Comparison of ENCODE assay signal across 19 mouse cellular contexts in the genomic region with DNA sequence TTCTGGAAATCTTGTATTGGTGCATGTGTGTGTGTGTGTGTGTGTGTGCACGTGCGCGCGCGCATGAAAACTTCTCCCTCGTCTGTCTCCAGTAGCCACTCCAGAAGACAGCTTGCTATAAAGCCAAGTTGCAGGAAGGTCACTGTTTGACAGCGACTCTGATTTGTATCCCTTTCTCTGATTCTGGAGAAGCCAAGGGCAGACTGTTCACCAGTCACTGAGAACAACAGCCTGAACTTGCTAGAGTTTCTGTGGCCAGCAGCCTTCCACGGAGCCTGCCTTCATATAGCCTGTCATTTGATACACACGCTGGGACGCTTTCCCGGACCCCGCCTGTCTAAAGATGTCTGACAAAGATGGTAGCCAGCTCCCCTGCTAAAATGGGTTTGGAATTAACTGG. TPM values are rescaled to one million over a fixed set of nuclear protein-coding genes. Genes with fewer than 3 reads are reported as not detected.
DNase-seq lines count a peak whose midpoint lies in the region; ATAC-seq and TF ChIP-seq lines count a peak whose summit lies in the region.
"Had no signal": no experiment of that assay in that cellular context is flagged by ENCODE, and none has a peak within 500 bp of the region (broad histone marks: within the 10 kb centered on the region; RNA-seq: fewer than 3 reads in every experiment).

No protein-coding gene starts in this region.

- H3K36me3 ChIP-seq in embryonic facial prominence, embryonic 11.5 days (replicated peaks; ENCODE audit: control insufficient read depth, insufficient read depth, low read depth, low read length) = no peaks in the 10 kb centered on the region
- no peaks in the 10 kb centered on the region for H3K36me3 ChIP-seq in embryonic facial prominence, embryonic 10.5 days (replicated peaks)
- H3K36me3 ChIP-seq in CH12.LX (replicated peaks in 1 of 2; ENCODE audit: control insufficient read depth in 1 of 2, insufficient read depth in 1 of 2, low read length in 1 of 2) (peaks cover 5 to 52% of the 10 kb centered on the region in 2 experiments), ES-E14 (ENCODE audit: control insufficient read depth, insufficient read depth, low read length, poor library complexity, severe bottlenecking) (peaks cover 3% of the 10 kb centered on the region; the same call in 1 of the 2 replicates)
- H3K36me3 ChIP-seq: forebrain, embryonic 15.5 days; heart, embryonic 15.5 days; hindbrain, embryonic 15.5 days; kidney, embryonic 15.5 days had no signal

- no peak overlapping the region for H3K4me2 ChIP-seq in embryonic facial prominence, embryonic 11.5 days (ENCODE audit: low read depth, low read length)
- H3K4me2 ChIP-seq in CH12.LX (ENCODE audit: insufficient read depth, low read depth, poor library complexity, severe bottlenecking) = no peak overlapping the region
- H3K4me2 ChIP-seq: forebrain, embryonic 15.5 days; heart, embryonic 11.5 days; heart, embryonic 15.5 days; hindbrain, embryonic 15.5 days; kidney, embryonic 15.5 days had no signal

- no peak for TF ChIP-seq EP300 in CH12.LX (IDR thresholded peaks at IDR 0.05; ENCODE audit: low read length)

- peaks cover 49% of the 10 kb centered on the region for H3K79me2 ChIP-seq in CH12.LX (replicated peaks; ENCODE audit: control insufficient read depth, extremely low read depth, insufficient read depth, poor library complexity, severe bottlenecking)

- H3K4me1 ChIP-seq in embryonic facial prominence, embryonic 11.5 days (ENCODE audit: control insufficient read depth, insufficient read depth, low read length) = peaks cover 4% of the 10 kb centered on the region; the same call in 1 of the 2 replicates
- H3K4me1 ChIP-seq in embryonic facial prominence, embryonic 10.5 days = peaks cover 33% of the 10 kb centered on the region
- H3K4me1 ChIP-seq in CH12.LX (ENCODE audit: control insufficient read depth in 1 of 2, insufficient read depth in 2 of 2) (peaks cover 46 to 73% of the 10 kb centered on the region in 2 experiments), ES-E14 (ENCODE audit: control insufficient read depth in 2 of 2, insufficient read depth in 2 of 2, low read length in 2 of 2, poor library complexity in 1 of 2) (peaks cover 10 to 30% of the 10 kb centered on the region in 2 experiments)

- no peak overlapping the region for H3K27ac ChIP-seq in embryonic facial prominence, embryonic 11.5 days (replicated peaks; ENCODE audit: low read depth, low read length)
- H3K27ac ChIP-seq in embryonic facial prominence, embryonic 10.5 days (replicated peaks) = no peak overlapping the region
- H3K27ac ChIP-seq in CH12.LX (ENCODE audit: insufficient read depth, low read depth) = peak overlapping the region; percentile 98
- H3K27ac ChIP-seq in ES-E14 (ENCODE audit: insufficient read depth, low read depth, low read length, poor library complexity, severe bottlenecking) = peak overlapping the region; percentile 1; the same call in 1 of the 2 replicates
- H3K27ac ChIP-seq: forebrain, embryonic 15.5 days; heart, adult 2 months; heart, embryonic 15.5 days; hindbrain, embryonic 15.5 days; kidney, embryonic 15.5 days had no signal

- in situ Hi-C loops in CH12.LX (cut with MboI; ENCODE audit: low pct_ligation_motif_present, low pct_unique_long_range_greater_than_20kb, low sequenced_read_pairs) = loop anchor here (25.0 kb wide), 1 partner anchor 326 kb away; no protein-coding TSS in a partner anchor
- in situ Hi-C loops in ES-E14 (cut with MboI; ENCODE audit: low sequenced_read_pairs in 2 of 2, unreplicated experiment in 2 of 2) = no loop called here

- dilution Hi-C loops in CH12.LX (cut with MboI; ENCODE audit: extremely low pct_ligation_motif_present, extremely low pct_unique_long_range_greater_than_20kb, low sequenced_read_pairs) = no loop called here

- WGBS in embryonic facial prominence, embryonic 11.5 days = 76% methylated on average over 12 of the region's 12 CpGs
- 83% methylated on average over 12 of the region's 12 CpGs for WGBS in embryonic facial prominence, embryonic 10.5 days

- no peak overlapping the region for H3K4me3 ChIP-seq in embryonic facial prominence, embryonic 11.5 days (ENCODE audit: low read depth, low read length)
- no peak overlapping the region for H3K4me3 ChIP-seq in embryonic facial prominence, embryonic 10.5 days
- no peak overlapping the region for H3K4me3 ChIP-seq in CH12.LX (replicated peaks in 1 of 3; ENCODE audit: low read depth in 2 of 3, low read length in 2 of 3, poor library complexity in 1 of 3)
- no peak overlapping the region for H3K4me3 ChIP-seq in ES-E14 (ENCODE audit: insufficient read depth in 1 of 2, low read depth in 1 of 2, low read length in 2 of 2, poor library complexity in 1 of 2, severe bottlenecking in 1 of 2)
- H3K4me3 ChIP-seq: forebrain, embryonic 15.5 days; heart, adult 2 months; heart, embryonic 15.5 days; hindbrain, embryonic 15.5 days; kidney, embryonic 15.5 days had no signal

- H3K27me3 ChIP-seq in embryonic facial prominence, embryonic 11.5 days (ENCODE audit: control insufficient read depth, insufficient read depth, low read length) = peaks cover 8% of the 10 kb centered on the region
- peaks cover 47% of the 10 kb centered on the region for H3K27me3 ChIP-seq in embryonic facial prominence, embryonic 10.5 days (replicated peaks; ENCODE audit: low read depth, poor library complexity, severe bottlenecking)
- no peaks in the 10 kb centered on the region for H3K27me3 ChIP-seq in CH12.LX (replicated peaks)

- no peak for TF ChIP-seq POLR2A in CH12.LX (IDR thresholded peaks at IDR 0.05; ENCODE audit: low read depth, low read length)

- TF ChIP-seq CTCF in CH12.LX (conservative IDR thresholded peaks at IDR 0.05 in 1 of 2, IDR thresholded peaks at IDR 0.05 in 1 of 2; ENCODE audit: low read depth in 2 of 2, low read length in 2 of 2) = no peak

- no peak overlapping the region for H3K9ac ChIP-seq in embryonic facial prominence, embryonic 11.5 days (replicated peaks; ENCODE audit: low read length)
- no peak overlapping the region for H3K9ac ChIP-seq in CH12.LX (ENCODE audit: insufficient read depth, low read depth)
- no peak overlapping the region for H3K9ac ChIP-seq in ES-E14 (ENCODE audit: insufficient read depth, low read depth, low read length, poor library complexity, severe bottlenecking)
- H3K9ac ChIP-seq: forebrain, embryonic 15.5 days; heart, embryonic 15.5 days; hindbrain, embryonic 15.5 days; kidney, embryonic 15.5 days had no signal

- TF ChIP-seq RAD21 in CH12.LX (IDR thresholded peaks at IDR 0.05; ENCODE audit: low read depth, low read length) = no peak

- H3K9me3 ChIP-seq in embryonic facial prominence, embryonic 11.5 days (replicated peaks; ENCODE audit: control insufficient read depth, low read length) = no peaks in the 10 kb centered on the region
- H3K9me3 ChIP-seq in embryonic facial prominence, embryonic 10.5 days = 0 out of 2 replicates have a peak, but pooled peaks cover 5% of the 10 kb centered on the region
- H3K9me3 ChIP-seq in CH12.LX (replicated peaks; ENCODE audit: low read length) = peaks cover 9% of the 10 kb centered on the region
- no peaks in the 10 kb centered on the region for H3K9me3 ChIP-seq in ES-E14 (ENCODE audit: control insufficient read depth, insufficient read depth, low read depth, low read length)
- H3K9me3 ChIP-seq: forebrain, embryonic 15.5 days; heart, embryonic 15.5 days; hindbrain, embryonic 15.5 days; kidney, embryonic 15.5 days had no signal

- peak; percentile 36 for DNase-seq in embryonic facial prominence, embryonic 11.5 days (ENCODE audit: low spot score)
- DNase-seq in embryonic facial prominence, embryonic 10.5 days (ENCODE audit: low spot score) = no peak
- DNase-seq in CH12.LX (ENCODE audit: extremely low read depth) = no peak
- no peak for DNase-seq in ES-E14 (ENCODE audit: low read depth, low spot score)
- DNase-seq in adrenal gland, postnatal 14 days = peak; percentile 65
- no peak for DNase-seq in cerebellum, adult 11 months
- DNase-seq in cerebellum, postnatal 4 days (ENCODE audit: low spot score in 2 of 2) = no peak
- DNase-seq: cerebellum, adult 18-20 months; cerebellum, postnatal 10 days; heart, adult 2 months; heart, postnatal 14 days; kidney, adult 2 months; kidney, postnatal 14 days had no signal

- ATAC-seq in embryonic facial prominence, embryonic 11.5 days (replicated peaks; ENCODE audit: insufficient number of reproducible peaks, low FRiP score, low TSS enrichment, low read depth) = no peak
- ATAC-seq: forebrain, embryonic 15.5 days; intestine, embryonic 16.5 days had no signal

TF ChIP-seq in CH12.LX, 34 proteins besides CTCF, POLR2A, EP300 and RAD21 (continues in another document):
- TF ChIP-seq UBTF (IDR thresholded peaks at IDR 0.05; ENCODE audit: low read depth, low read length) (no peak), MAFK (IDR thresholded peaks at IDR 0.05; ENCODE audit: insufficient replicate concordance, low read length) (no peak), MAZ (IDR thresholded peaks at IDR 0.05; ENCODE audit: low read depth, low read length) (no peak), GABPA (IDR thresholded peaks at IDR 0.05; ENCODE audit: insufficient replicate concordance, low read depth, low read length) (no peak), SMC3 (IDR thresholded peaks at IDR 0.05; ENCODE audit: low read depth, low read length) (no peak), ZC3H11A (IDR thresholded peaks at IDR 0.05; ENCODE audit: low read depth, low read length) (no peak), KAT2A (IDR thresholded peaks at IDR 0.05; ENCODE audit: insufficient replicate concordance, low read length) (no peak), NELFE (IDR thresholded peaks at IDR 0.05; ENCODE audit: low read depth, low read length) (no peak)

TF ChIP-seq in ES-E14, 5 proteins besides CTCF, POLR2A, EP300 and RAD21:
- no peak for TF ChIP-seq HCFC1 (IDR thresholded peaks at IDR 0.05; ENCODE audit: borderline replicate concordance, insufficient read depth, low read length)
- no peak for TF ChIP-seq CHD2 (IDR thresholded peaks at IDR 0.05; ENCODE audit: low read depth, low read length)
- no peak for TF ChIP-seq ZNF384 (IDR thresholded peaks at IDR 0.05; ENCODE audit: low read depth, low read length)
- TF ChIP-seq MAFK (IDR thresholded peaks at IDR 0.05; ENCODE audit: insufficient read depth, low read depth, low read length) = no peak
- TF ChIP-seq ZC3H11A (IDR thresholded peaks at IDR 0.05; ENCODE audit: borderline replicate concordance, low read depth, low read length) = no peak

RNA-seq across cellular contexts. Expression of a gene that starts 2.9 kb away (rescaled TPM):
- polyA plus RNA-seq in embryonic facial prominence, embryonic 11.5 days (2014; fragmentation: Nextera tagmentation; extraction: Ambion mirVana) = 0.60 and 0.74 TPM in 2 replicates
- 0.14 and 0.42 TPM in 2 replicates for polyA plus RNA-seq in embryonic facial prominence, embryonic 10.5 days (2016; fragmentation: Nextera tagmentation; extraction: Ambion mirVana)
- total RNA-seq in CH12.LX (2012; rRNA removed) (38.6 and 42.8 TPM in 2 replicates), CH12.LX (2014; rRNA removed) (57.1 and 57.7 TPM in 2 replicates), ES-E14 (2012; rRNA removed) (0.31 and 0.53 TPM in 2 replicates)
- 81.6 and 91.5 TPM in 2 replicates for polyA plus RNA-seq in CH12.LX (2012; ENCODE audit: insufficient read length, low read depth)
- total RNA-seq in adrenal gland, postnatal 14 days (2021) = 4.0 and 4.6 TPM in 2 replicates

Comparison
In these comparisons a context has a peak if more than half of its experiments do, and no peak if none do; other contexts are left out.
1. DNase-seq: peak in embryonic facial prominence, embryonic 11.5 days (single experiment) and adrenal gland, postnatal 14 days (single experiment); none in embryonic facial prominence, embryonic 10.5 days (single experiment), CH12.LX (single experiment), ES-E14 (single experiment), cerebellum, adult 11 months (single experiment) and cerebellum, postnatal 4 days (0 of 2).
2. H3K27ac ChIP-seq: peak in CH12.LX (single experiment) and ES-E14 (single experiment); none in embryonic facial prominence, embryonic 11.5 days (single experiment) and embryonic facial prominence, embryonic 10.5 days (single experiment).